Mouse (Mus musculus): ENCODE results near the gene Mettl7a2. TPM values are rescaled to one million over a fixed set of nuclear protein-coding genes. Genes with fewer than 3 reads are reported as not detected.
"Not testable (repeated sequence)": the region's sequence is repeated elsewhere in the genome, so short reads cannot be mapped to it uniquely, and the experiment has no call there.

Gene Mettl7a2
- polyA plus RNA-seq, 1 experiment = 0.15 TPM

DNA sequence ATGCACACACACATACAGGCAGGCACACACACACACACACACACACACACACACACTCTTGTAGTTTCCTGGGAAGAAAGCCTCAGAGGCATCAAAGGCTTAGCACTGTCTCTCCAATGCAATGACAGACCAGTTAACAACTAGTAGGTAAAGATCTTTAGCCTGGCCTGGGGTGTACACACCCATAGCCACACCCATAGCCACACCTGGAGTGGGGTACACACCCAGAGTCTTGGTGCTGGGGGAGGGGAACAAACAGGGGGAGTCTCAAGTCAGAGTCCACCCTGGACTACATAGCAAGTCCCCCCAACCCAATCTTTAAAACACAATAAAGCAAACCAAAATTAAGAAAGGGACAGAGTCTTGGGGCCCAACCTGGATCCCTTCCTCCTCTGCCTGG lies 15.7 kb upstream of the Mettl7a2 start:
- DNase-seq (ENCODE audit: low read depth) = not testable (repeated sequence)

DNA sequence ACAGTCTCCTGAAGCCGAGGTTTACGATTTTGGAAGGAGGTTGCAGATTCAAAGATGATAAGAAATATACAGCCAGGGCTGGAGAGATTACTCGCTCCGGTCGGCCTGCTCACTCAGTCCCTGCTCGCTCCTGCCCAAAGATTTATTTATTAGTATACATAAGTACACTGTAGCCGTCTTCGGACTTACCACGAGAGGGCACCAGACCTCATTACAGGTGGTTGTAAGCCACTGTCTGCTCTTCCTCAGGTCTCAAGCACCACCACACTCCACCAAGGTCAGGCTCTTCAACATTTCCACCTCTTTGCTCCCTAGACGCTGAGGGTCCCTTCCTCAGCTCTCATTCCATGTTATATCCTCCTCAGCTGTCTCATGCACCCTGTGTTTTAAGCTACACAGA lies 15.2 kb upstream of the Mettl7a2 start:
- not testable (repeated sequence) for DNase-seq (ENCODE audit: low read depth)

- DNase-seq (ENCODE audit: low read depth) = not testable (repeated sequence)
These were observed 11.6 kb upstream of the Mettl7a2 start for GRCm38 (mm10) chr15:100341314-100341980.

DNA sequence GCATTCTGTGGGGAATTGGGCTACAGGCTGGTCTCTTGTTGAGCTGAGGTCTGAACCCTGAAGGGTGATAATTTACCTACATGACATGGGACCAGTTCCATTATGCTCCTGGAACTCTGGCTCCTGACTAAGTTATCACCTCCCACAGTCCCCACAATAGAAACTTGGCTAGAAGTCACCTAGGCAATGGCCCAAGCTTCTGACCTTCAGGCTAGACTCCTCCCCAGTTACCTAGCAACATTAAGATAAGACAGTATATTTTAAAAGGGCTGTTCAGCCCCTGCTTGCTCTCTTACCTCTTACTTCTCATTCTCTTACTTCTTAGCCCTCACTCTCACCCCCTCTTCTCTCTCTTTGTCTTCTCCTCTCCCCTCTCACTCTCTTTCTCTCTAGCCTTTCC lies 7.5 kb upstream of the Mettl7a2 start:
- DNase-seq (ENCODE audit: low read depth) = no peak

DNA sequence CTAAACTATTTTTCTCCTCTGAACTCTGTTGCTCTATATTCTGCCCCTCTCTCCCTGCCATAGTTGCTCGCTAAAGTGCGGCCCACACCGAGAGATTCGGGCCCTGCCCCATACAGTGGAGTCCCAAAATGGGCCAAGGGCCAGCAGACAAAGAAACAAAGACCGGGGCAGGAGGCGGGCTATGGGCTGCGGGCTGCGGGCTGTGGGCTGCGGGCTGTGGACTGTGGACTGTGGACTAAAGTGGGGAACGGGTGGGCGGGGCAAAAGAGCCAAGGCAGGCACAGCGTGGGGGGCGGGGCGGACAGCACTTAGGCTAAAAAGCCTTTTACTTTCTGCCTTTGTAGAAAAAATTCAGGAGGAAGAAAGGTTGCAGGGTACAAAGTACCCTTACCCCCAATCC lies 6.2 kb upstream of the Mettl7a2 start:
- no peak for DNase-seq (ENCODE audit: low read depth)

GRCm38 (mm10) chr15:100349496-100349895 lies 3.5 kb upstream of the Mettl7a2 start:
- DNase-seq (ENCODE audit: low read depth) = no peak

- DNase-seq (ENCODE audit: low read depth) = no peak
These were observed 1.4 kb upstream of the Mettl7a2 start for GRCm38 (mm10) chr15:100351501-100352060.

DNA sequence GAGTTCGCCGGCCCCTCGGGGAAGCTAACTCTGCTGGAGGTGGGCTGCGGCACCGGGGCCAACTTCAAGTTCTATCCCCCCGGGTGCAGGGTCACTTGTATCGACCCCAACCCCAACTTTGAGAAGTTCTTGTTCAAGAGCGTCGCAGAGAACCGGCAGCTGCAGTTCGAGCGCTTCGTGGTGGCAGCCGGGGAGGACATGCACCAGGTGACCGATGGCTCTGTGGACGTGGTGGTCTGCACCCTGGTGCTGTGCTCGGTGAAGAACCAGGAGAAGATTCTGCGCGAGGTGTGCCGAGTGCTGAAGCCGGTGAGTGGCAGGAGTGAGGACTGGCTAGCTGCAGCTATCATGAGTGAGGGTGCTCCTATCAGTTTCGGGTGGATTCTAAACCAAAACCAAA lies 399 bp downstream of the Mettl7a2 start:
- DNase-seq (ENCODE audit: low read depth) = not testable (repeated sequence)

DNA sequence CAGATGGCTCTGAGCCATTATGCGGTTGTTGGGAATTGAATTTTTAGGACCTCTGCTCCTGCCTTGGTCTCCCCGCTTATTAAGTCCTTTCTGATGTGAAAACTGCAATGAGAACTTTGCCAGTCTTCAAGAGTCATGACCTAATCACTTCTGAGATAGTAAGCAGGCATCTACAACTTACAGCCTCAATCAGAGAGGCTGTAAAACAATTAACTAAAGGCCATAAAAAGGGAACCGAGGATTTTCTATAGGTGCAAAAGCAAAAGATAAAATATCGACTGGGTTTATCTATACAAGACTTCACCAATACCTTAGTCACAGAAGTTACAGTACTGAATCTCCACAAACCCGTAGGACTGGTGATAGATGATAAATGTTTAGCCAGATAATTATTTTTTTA lies 2.9 kb downstream of the Mettl7a2 start:
- no peak for DNase-seq (ENCODE audit: low read depth)

- no peak for DNase-seq (ENCODE audit: low read depth)
These were observed 11.2 kb downstream of the Mettl7a2 start, which contains the start of gene Higd1c for GRCm38 (mm10) chr15:100364242-100364641. Higd1c (plus strand) TSS chr15:100364542.

- not testable (repeated sequence) for DNase-seq (ENCODE audit: low read depth)
These were observed 13.0 kb downstream of the Mettl7a2 start for GRCm38 (mm10) chr15:100365967-100366366.

DNA sequence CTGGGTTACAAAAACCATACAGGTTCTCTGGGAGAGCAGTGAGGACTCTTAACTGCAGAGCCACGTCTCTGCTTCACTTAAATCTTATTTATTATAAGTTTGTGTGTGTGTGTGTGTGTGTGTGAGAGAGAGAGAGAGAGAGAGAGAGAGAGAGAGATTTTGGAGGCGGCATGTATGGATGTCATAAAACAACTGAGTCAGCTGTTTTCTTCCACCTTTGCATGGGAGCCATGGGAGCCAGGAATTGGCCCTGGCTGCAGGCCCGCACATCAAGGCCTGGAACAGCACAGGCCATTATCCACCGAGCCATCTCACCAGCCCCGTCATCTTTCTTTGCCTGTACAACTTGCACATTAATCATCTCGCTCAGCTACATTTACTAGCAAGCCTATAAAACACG lies 14.1 kb downstream of the Mettl7a2 start:
- no peak for DNase-seq (ENCODE audit: low read depth)

DNA sequence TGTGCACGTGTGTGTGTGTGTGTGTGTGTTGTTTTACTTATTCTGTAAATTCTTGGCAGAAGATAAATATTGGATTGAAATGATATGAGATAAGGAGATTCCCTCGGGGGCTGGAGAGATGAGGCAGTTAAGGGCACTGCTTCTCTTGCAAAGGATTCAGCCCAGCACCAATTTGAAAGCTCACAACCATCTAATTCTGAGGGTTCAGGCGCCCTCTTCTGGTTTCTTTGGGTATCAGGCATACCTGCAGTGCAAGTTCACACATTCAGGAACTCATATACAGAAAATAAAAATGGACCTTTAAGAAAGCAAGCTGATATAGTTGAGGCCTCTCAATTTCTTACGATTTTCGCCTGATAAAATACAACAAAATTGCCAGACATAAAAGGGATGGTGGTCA lies 22.1 kb downstream of the Mettl7a2 start:
- no peak for DNase-seq (ENCODE audit: low read depth)

GRCm38 (mm10) chr15:100377847-100378505 lies 25.0 kb downstream of the Mettl7a2 start:
- DNase-seq (ENCODE audit: low read depth) = not testable (repeated sequence)

DNA sequence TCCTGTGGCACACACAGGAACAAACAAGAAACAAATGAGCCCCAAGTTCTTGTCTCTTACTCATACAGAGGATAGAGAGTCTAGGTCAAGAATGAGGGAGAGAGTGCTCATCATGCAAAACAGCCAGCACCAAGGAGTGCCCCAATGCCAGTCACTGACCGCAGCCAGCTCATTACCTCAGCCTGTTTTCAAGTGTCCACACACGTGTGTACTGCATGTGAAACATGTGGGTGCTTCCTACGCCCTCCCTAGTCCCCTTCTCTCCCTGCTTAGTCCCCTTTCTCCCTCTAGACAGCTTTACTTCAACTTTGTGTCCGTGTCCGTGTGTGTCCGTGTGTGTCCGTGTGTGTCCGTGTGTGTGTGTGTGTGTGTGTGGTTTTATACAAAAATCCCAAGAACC lies 26.7 kb downstream of the Mettl7a2 start:
- DNase-seq (ENCODE audit: low read depth) = no peak

- no peak for DNase-seq (ENCODE audit: low read depth)
These were observed 27.1 kb downstream of the Mettl7a2 start for GRCm38 (mm10) chr15:100380104-100380503.

- no peak for DNase-seq (ENCODE audit: low read depth)
These were observed 32.7 kb downstream of the Mettl7a2 start for GRCm38 (mm10) chr15:100385705-100386104.

DNA sequence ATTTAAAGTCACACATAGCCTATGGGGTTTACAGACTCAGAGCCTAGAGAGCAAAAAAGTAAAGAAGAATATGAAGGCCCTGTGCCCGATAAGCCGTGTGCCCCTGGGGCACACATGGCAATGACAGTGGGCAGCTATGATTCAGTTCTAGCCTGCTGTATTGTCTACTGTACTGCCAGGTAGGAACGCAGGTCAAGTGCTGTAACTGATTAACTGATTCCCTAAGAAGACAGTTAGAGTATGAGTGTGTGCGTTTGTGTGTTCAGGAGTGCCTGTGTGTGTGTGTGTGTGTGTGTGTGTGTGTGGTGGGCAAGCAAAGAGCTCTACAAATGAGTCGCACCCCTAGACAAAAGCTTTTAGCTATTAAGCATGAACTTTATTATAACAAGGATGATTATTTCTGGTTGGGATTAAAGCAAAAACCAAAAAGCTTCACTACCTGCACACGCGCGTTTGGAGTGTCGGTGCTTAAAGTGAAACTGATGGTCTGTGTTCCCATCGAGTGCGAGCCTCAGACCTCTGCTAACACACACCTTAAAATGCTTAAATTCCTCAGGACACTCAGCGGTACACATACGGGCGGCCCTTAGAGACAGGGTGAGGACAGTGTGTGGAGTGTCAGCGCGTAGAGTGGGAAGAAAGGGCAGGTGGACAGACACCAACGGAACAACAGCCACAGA lies 34.7 kb downstream of the Mettl7a2 start:
- no peak for DNase-seq (ENCODE audit: low read depth)

- DNase-seq (ENCODE audit: low read depth) = no peak
These were observed 35.3 kb downstream of the Mettl7a2 start for GRCm38 (mm10) chr15:100388224-100388835.

DNA sequence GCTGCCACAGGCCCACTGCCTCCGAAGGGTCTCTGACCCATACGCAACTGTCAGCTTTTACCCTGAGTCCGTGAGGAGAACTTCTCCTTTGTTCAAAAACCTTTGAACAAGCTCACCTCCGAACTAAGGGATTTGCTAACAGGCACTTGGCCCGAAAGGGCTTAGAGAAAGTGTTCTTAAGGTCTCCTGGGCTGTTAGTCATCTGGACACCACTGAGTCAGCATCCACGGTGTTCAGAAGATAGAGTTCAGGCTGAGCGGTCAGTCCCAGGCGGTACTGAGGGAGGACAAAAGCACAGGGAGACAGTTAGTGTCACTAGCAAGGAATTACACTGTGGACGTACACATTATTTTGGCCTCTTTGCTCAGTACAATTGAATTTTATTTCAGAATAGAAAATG lies 35.9 kb downstream of the Mettl7a2 start:
- DNase-seq (ENCODE audit: low read depth) = no peak

DNA sequence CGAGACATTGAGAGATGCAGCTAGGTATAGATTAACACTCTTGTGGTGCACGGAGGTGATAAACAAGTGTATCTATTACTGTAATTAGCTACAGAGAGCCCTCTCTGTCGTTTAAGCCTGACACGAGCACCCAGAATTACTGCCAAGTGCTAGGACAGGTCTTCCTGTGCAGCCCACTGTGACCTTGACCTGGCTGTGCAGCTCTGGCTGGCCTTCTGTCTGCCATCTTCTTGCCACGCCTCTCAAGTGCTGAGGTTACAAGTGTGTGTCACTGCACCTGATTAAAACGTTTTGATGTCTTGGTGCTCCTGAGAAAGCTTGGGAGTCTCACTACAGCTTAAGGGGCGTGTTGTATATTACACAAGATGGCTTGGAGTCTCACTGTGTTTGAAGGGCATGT lies 38.1 kb downstream of the Mettl7a2 start:
- DNase-seq (ENCODE audit: low read depth) = no peak

- DNase-seq (ENCODE audit: low read depth) = no peak
These were observed 38.6 kb downstream of the Mettl7a2 start for GRCm38 (mm10) chr15:100391599-100391998.
